Mouse (Mus musculus): ENCODE results near the gene Trim21. TPM values are rescaled to one million over a fixed set of nuclear protein-coding genes. Genes with fewer than 3 reads are reported as not detected.
A peak's percentile ranks its signal among the peaks of the same experiment; 100 is the strongest.

The Trim21 gene
- polyA plus RNA-seq (2016; fragmentation: Nextera tagmentation; extraction: Ambion mirVana) = 0.46 and 0.49 TPM in 2 replicates

- peak within 1 kb of the TSS; percentile 86 for H3K4me2 ChIP-seq
- WGBS = 21% methylated on average over 10 of the region's 10 CpGs
- no peaks in the 10 kb centered on the region for H3K27me3 ChIP-seq (replicated peaks)
- peak; percentile 91 for ATAC-seq (ENCODE audit: insufficient number of reproducible peaks, low FRiP score)
- H3K9me3 ChIP-seq (replicated peaks) = no peaks in the 10 kb centered on the region
- peaks cover 3% of the 10 kb centered on the region for H3K36me3 ChIP-seq
- peak within 1 kb of the TSS; percentile 67 for H3K4me3 ChIP-seq
- peaks cover 7% of the 10 kb centered on the region for H3K4me1 ChIP-seq (replicated peaks)
- peak within 1 kb of the TSS; percentile 49 for H3K27ac ChIP-seq (ENCODE audit: poor library complexity, severe bottlenecking)
- H3K9ac ChIP-seq = peak within 1 kb of the TSS; percentile 77
Observed at GRCm38 (mm10) chr7:102564999-102565997, at the start of gene Trim21. Gene Trim21 (minus strand): TSS chr7:102565486.

GRCm38 (mm10) chr7:102597378-102598031 lies 32.2 kb upstream of the Trim21 start, which contains the start of gene Olfr552:
Gene Olfr552 (plus strand): TSS chr7:102597770.
- 52% methylated on average over 1 of the region's 1 CpGs for WGBS
- H3K4me3 ChIP-seq = no peak within 1 kb of the TSS
- ATAC-seq (ENCODE audit: insufficient number of reproducible peaks, low FRiP score) = no peak
- no peaks in the 10 kb centered on the region for H3K36me3 ChIP-seq
- H3K9ac ChIP-seq = no peak within 1 kb of the TSS
- no peaks in the 10 kb centered on the region for H3K4me1 ChIP-seq (replicated peaks)
- no peaks in the 10 kb centered on the region for H3K9me3 ChIP-seq (replicated peaks)
- H3K27me3 ChIP-seq (replicated peaks) = no peaks in the 10 kb centered on the region
- no peak within 1 kb of the TSS for H3K27ac ChIP-seq (ENCODE audit: poor library complexity, severe bottlenecking)
- H3K4me2 ChIP-seq = no peak within 1 kb of the TSS

- Histone ChIP-seq H3K4me2 (no peak within 1 kb of the TSS), H3K4me1 (replicated peaks) (no peaks in the 10 kb centered on the region), H3K27me3 (replicated peaks) (no peaks in the 10 kb centered on the region), H3K9ac (no peak within 1 kb of the TSS), H3K36me3 (no peaks in the 10 kb centered on the region), H3K9me3 (replicated peaks) (no peaks in the 10 kb centered on the region), H3K4me3 (no peak within 1 kb of the TSS), H3K27ac (ENCODE audit: poor library complexity, severe bottlenecking) (no peak within 1 kb of the TSS)
- ATAC-seq (ENCODE audit: insufficient number of reproducible peaks, low FRiP score) = no peak
- 87% methylated on average over 3 of the region's 3 CpGs for WGBS
Observed at GRCm38 (mm10) chr7:102591786-102592185, 26.5 kb upstream of the Trim21 start, which contains the start of gene Olfr551. Gene Olfr551 (minus strand): TSS chr7:102591886.

- H3K27ac ChIP-seq (ENCODE audit: poor library complexity, severe bottlenecking) = no peak overlapping the region
- H3K9ac ChIP-seq = no peak overlapping the region
- no peak overlapping the region for H3K4me3 ChIP-seq
- no peaks in the 10 kb centered on the region for H3K9me3 ChIP-seq (replicated peaks)
- no peaks in the 10 kb centered on the region for H3K27me3 ChIP-seq (replicated peaks)
- ATAC-seq (ENCODE audit: insufficient number of reproducible peaks, low FRiP score) = no peak
- 61% methylated on average over 6 of the region's 6 CpGs for WGBS
- no peaks in the 10 kb centered on the region for H3K36me3 ChIP-seq
- H3K4me2 ChIP-seq = no peak overlapping the region
- H3K4me1 ChIP-seq (replicated peaks) = no peaks in the 10 kb centered on the region
Observed at GRCm38 (mm10) chr7:102575998-102576397, 10.7 kb upstream of the Trim21 start.

- H3K27me3 ChIP-seq (replicated peaks) = no peaks in the 10 kb centered on the region
- no peaks in the 10 kb centered on the region for H3K4me1 ChIP-seq (replicated peaks)
- no peaks in the 10 kb centered on the region for H3K36me3 ChIP-seq
- H3K9ac ChIP-seq = no peak overlapping the region
- H3K4me2 ChIP-seq = no peak overlapping the region
- H3K9me3 ChIP-seq (replicated peaks) = no peaks in the 10 kb centered on the region
- H3K27ac ChIP-seq (ENCODE audit: poor library complexity, severe bottlenecking) = no peak overlapping the region
- 61% methylated on average over 3 of the region's 3 CpGs for WGBS
- H3K4me3 ChIP-seq = no peak overlapping the region
- no peak for ATAC-seq (ENCODE audit: insufficient number of reproducible peaks, low FRiP score)
Observed at GRCm38 (mm10) chr7:102573174-102573830, 8.0 kb upstream of the Trim21 start.

- Histone ChIP-seq H3K9me3 (replicated peaks) (no peaks in the 10 kb centered on the region), H3K4me2 (no peak within 1 kb of the TSS), H3K27me3 (replicated peaks) (no peaks in the 10 kb centered on the region), H3K36me3 (no peaks in the 10 kb centered on the region), H3K4me3 (no peak within 1 kb of the TSS), H3K9ac (no peak within 1 kb of the TSS), H3K27ac (ENCODE audit: poor library complexity, severe bottlenecking) (no peak within 1 kb of the TSS), H3K4me1 (replicated peaks) (no peaks in the 10 kb centered on the region)
- no peak for ATAC-seq (ENCODE audit: insufficient number of reproducible peaks, low FRiP score)
- 87% methylated on average over 8 of the region's 8 CpGs for WGBS
Observed at GRCm38 (mm10) chr7:102571142-102571541, 5.9 kb upstream of the Trim21 start, which contains the start of gene Olfr550. Gene Olfr550 (plus strand): TSS chr7:102571442.

GRCm38 (mm10) chr7:102566219-102566618 lies 933 bp upstream of the Trim21 start:
- H3K36me3 ChIP-seq = peaks cover 3% of the 10 kb centered on the region
- H3K4me1 ChIP-seq (replicated peaks) = peaks cover 7% of the 10 kb centered on the region
- ATAC-seq (ENCODE audit: insufficient number of reproducible peaks, low FRiP score) = no peak
- H3K9me3 ChIP-seq (replicated peaks) = no peaks in the 10 kb centered on the region
- H3K27me3 ChIP-seq (replicated peaks) = no peaks in the 10 kb centered on the region
- WGBS = 84% methylated on average over 4 of the region's 4 CpGs
- H3K27ac ChIP-seq (ENCODE audit: poor library complexity, severe bottlenecking) = no peak overlapping the region
- H3K4me2 ChIP-seq = no peak overlapping the region
- H3K4me3 ChIP-seq = no peak overlapping the region
- H3K9ac ChIP-seq = no peak overlapping the region

- no peaks in the 10 kb centered on the region for H3K9me3 ChIP-seq (replicated peaks)
- no peaks in the 10 kb centered on the region for H3K36me3 ChIP-seq
- no peak overlapping the region for H3K4me2 ChIP-seq
- 74% methylated on average over 3 of the region's 3 CpGs for WGBS
- no peak overlapping the region for H3K27ac ChIP-seq (ENCODE audit: poor library complexity, severe bottlenecking)
- no peak overlapping the region for H3K9ac ChIP-seq
- no peak overlapping the region for H3K4me3 ChIP-seq
- H3K27me3 ChIP-seq (replicated peaks) = no peaks in the 10 kb centered on the region
- no peaks in the 10 kb centered on the region for H3K4me1 ChIP-seq (replicated peaks)
- ATAC-seq (ENCODE audit: insufficient number of reproducible peaks, low FRiP score) = no peak
Observed at GRCm38 (mm10) chr7:102553279-102553678, 12.0 kb downstream of the Trim21 start.

- no peak within 1 kb of the TSS for H3K9ac ChIP-seq
- H3K4me2 ChIP-seq = no peak within 1 kb of the TSS
- H3K4me1 ChIP-seq (replicated peaks) = no peaks in the 10 kb centered on the region
- H3K36me3 ChIP-seq = no peaks in the 10 kb centered on the region
- no peak within 1 kb of the TSS for H3K4me3 ChIP-seq
- no peaks in the 10 kb centered on the region for H3K9me3 ChIP-seq (replicated peaks)
- H3K27me3 ChIP-seq (replicated peaks) = no peaks in the 10 kb centered on the region
- 78% methylated on average over 3 of the region's 3 CpGs for WGBS
- ATAC-seq (ENCODE audit: insufficient number of reproducible peaks, low FRiP score) = no peak
- no peak within 1 kb of the TSS for H3K27ac ChIP-seq (ENCODE audit: poor library complexity, severe bottlenecking)
Observed at GRCm38 (mm10) chr7:102549570-102549969, 15.7 kb downstream of the Trim21 start, which contains the start of gene Olfr549. Gene Olfr549 (plus strand): TSS chr7:102549870.

GRCm38 (mm10) chr7:102541251-102541650 lies 24.0 kb downstream of the Trim21 start:
- no peak for ATAC-seq (ENCODE audit: insufficient number of reproducible peaks, low FRiP score)
- Histone ChIP-seq H3K27ac (ENCODE audit: poor library complexity, severe bottlenecking) (no peak overlapping the region), H3K9me3 (replicated peaks) (no peaks in the 10 kb centered on the region), H3K36me3 (no peaks in the 10 kb centered on the region), H3K4me1 (replicated peaks) (no peaks in the 10 kb centered on the region), H3K27me3 (replicated peaks) (no peaks in the 10 kb centered on the region), H3K9ac (no peak overlapping the region), H3K4me3 (no peak overlapping the region), H3K4me2 (no peak overlapping the region)
- WGBS = 54% methylated on average over 3 of the region's 3 CpGs

GRCm38 (mm10) chr7:102540596-102540995 lies 24.7 kb downstream of the Trim21 start, which contains the start of gene Olfr548-ps1:
Gene Olfr548-ps1 (plus strand): TSS chr7:102540896.
- WGBS = 68% methylated on average over 2 of the region's 2 CpGs
- no peaks in the 10 kb centered on the region for H3K9me3 ChIP-seq (replicated peaks)
- H3K9ac ChIP-seq = no peak within 1 kb of the TSS
- no peak within 1 kb of the TSS for H3K4me3 ChIP-seq
- no peak within 1 kb of the TSS for H3K4me2 ChIP-seq
- H3K36me3 ChIP-seq = no peaks in the 10 kb centered on the region
- no peaks in the 10 kb centered on the region for H3K4me1 ChIP-seq (replicated peaks)
- no peak within 1 kb of the TSS for H3K27ac ChIP-seq (ENCODE audit: poor library complexity, severe bottlenecking)
- no peaks in the 10 kb centered on the region for H3K27me3 ChIP-seq (replicated peaks)
- ATAC-seq (ENCODE audit: insufficient number of reproducible peaks, low FRiP score) = no peak
